Mouse (Mus musculus) heart, postnatal 10 days (tissue): ENCODE results near the gene Mcrip2. TPM values are rescaled to one million over a fixed set of nuclear protein-coding genes. Genes with fewer than 3 reads are reported as not detected.

ENCODE experiments used
- DNase-seq, 2 experiments: peaks; one replicate each; pipeline ENCODE4 v3.0.0; 2021
- intact Hi-C: fragments of 180-260 bp; cut with DNase I; formaldehyde crosslinking; loops from one replicate; pipeline ENCODE4 v1.15.1; 2025
- microRNA-seq, 2 experiments: library from miRNA; unstranded; fragments of <30 nt; microRNA quantifications; one replicate each; pipeline ENCODE4 v1.2.0; 2022
- total RNA-seq, 2 experiments: library from RNA; stranded (reverse); gene quantifications; 2 replicates each; pipeline ENCODE4 v1.2.3; 2021

Mcrip2 gene
- total RNA-seq, 2 experiments from 2014 or later: 191 to 218 TPM

- intact Hi-C loops: no loop called here
- DNase-seq: no peak
These were observed 44.0 kb downstream of the Mcrip2 start for GRCm38 (mm10) chr17:25824362-25825142.

GRCm38 (mm10) chr17:25823452-25823851 lies 45.1 kb downstream of the Mcrip2 start, which contains the start of gene Wdr24:
Wdr24 (plus strand) TSS chr17:25823627.
- peak; percentile 85 to 90 for DNase-seq
- intact Hi-C loops: no loop called here

- intact Hi-C loops: no loop called here
- DNase-seq: no peak
These were observed 49.4 kb downstream of the Mcrip2 start for GRCm38 (mm10) chr17:25818851-25819780.

GRCm38 (mm10) chr17:25817662-25818061 lies 50.9 kb downstream of the Mcrip2 start:
- intact Hi-C loops: no loop called here
- DNase-seq: no peak

Small RNAs within 50 kb of the gene (microRNA-seq; reads per million reads assigned to microRNA genes)
- gene Mir3082: 1.2 to 1.7 reads per million in 2 experiments

Other genes with a start within 250 kb of the Mcrip2 start
- gene Gng13, start 151.6 kb downstream of the Mcrip2 start, total RNA-seq: 1 to 10 TPM in 1 of 2 experiments, under 1 TPM in 1; 0.38 to 1.9 TPM
- 1 to 10 TPM; 4.2 to 5.1 TPM for gene Chtf18, start 141.3 kb downstream of the Mcrip2 start, total RNA-seq
- gene Rpusd1, start 141.1 kb downstream of the Mcrip2 start, total RNA-seq: 1 to 10 TPM; 4.6 to 5.7 TPM
- not detected for gene Mslnl, start 132.7 kb downstream of the Mcrip2 start, total RNA-seq
- gene Msln, start 114.4 kb downstream of the Mcrip2 start, total RNA-seq: 10 to 100 TPM; 38.5 to 40.6 TPM
- 10 to 100 TPM; 43.2 to 49.3 TPM for gene Narfl, start 95.0 kb downstream of the Mcrip2 start, total RNA-seq
- 10 to 100 TPM; 23.8 to 25.7 TPM for gene Haghl, start 83.1 kb downstream of the Mcrip2 start, total RNA-seq
- gene Ccdc78, start 82.2 kb downstream of the Mcrip2 start, total RNA-seq: under 1 TPM in 1 of 2 experiments, not detected in 1; 0.14 TPM
- 10 to 100 TPM; 37.8 to 38.9 TPM for gene Fam173a, start 75.9 kb downstream of the Mcrip2 start, total RNA-seq
- not detected for gene AC134908.4, start 73.1 kb downstream of the Mcrip2 start, total RNA-seq
- 10 to 100 TPM; 59.7 to 60.9 TPM for gene Metrn, start 71.6 kb downstream of the Mcrip2 start, total RNA-seq
- gene Fbxl16, start 59.7 kb downstream of the Mcrip2 start, total RNA-seq: 1 to 10 TPM in 1 of 2 experiments, under 1 TPM in 1; 0.67 to 1.2 TPM
- gene Wdr24, start 45.1 kb downstream of the Mcrip2 start, total RNA-seq: 10 to 100 TPM; 10.1 to 12.2 TPM
- 10 to 100 TPM; 33.7 to 34.5 TPM for gene Jmjd8, start 39.9 kb downstream of the Mcrip2 start, total RNA-seq
- 100 to 1,000 TPM; 123 to 132 TPM for gene Stub1, start 35.4 kb downstream of the Mcrip2 start, total RNA-seq
- gene Rhbdl1, start 31.5 kb downstream of the Mcrip2 start, total RNA-seq: 1 to 10 TPM; 2.2 to 2.6 TPM
- 1 to 10 TPM; 4.2 to 4.7 TPM for gene Gm20683, start 27.0 kb downstream of the Mcrip2 start, total RNA-seq
- 10 to 100 TPM; 80.4 to 86.5 TPM for gene Rhot2, start 23.9 kb downstream of the Mcrip2 start, total RNA-seq
- gene Wdr90, start 7.3 kb downstream of the Mcrip2 start, total RNA-seq: 1 to 10 TPM; 3.9 to 6.2 TPM
- gene Mettl26, start 6.3 kb upstream of the Mcrip2 start, total RNA-seq: 10 to 100 TPM; 15.4 to 15.7 TPM
- under 1 TPM; 0.62 to 0.96 TPM for gene Wfikkn1, start 12.1 kb upstream of the Mcrip2 start, total RNA-seq
- 10 to 100 TPM; 13.4 to 18.8 TPM for gene Rab40c, start 51.0 kb upstream of the Mcrip2 start, total RNA-seq
- 10 to 100 TPM; 76.6 to 78.5 TPM for gene Pigq, start 76.2 kb upstream of the Mcrip2 start, total RNA-seq
- gene Nhlrc4, start 76.2 kb upstream of the Mcrip2 start, total RNA-seq: not detected
- not detected for gene A930017K11Rik, start 83.8 kb upstream of the Mcrip2 start, total RNA-seq
- gene Capn15, start 117.0 kb upstream of the Mcrip2 start, total RNA-seq: 10 to 100 TPM; 12.6 to 13.5 TPM
- gene Rab11fip3, start 200.8 kb upstream of the Mcrip2 start, total RNA-seq: 10 to 100 TPM; 23.4 to 24.1 TPM
- gene Decr2, start 221.6 kb upstream of the Mcrip2 start, total RNA-seq: 10 to 100 TPM; 14.4 to 16.7 TPM
- gene Nme4, start 226.8 kb upstream of the Mcrip2 start, total RNA-seq: 1 to 10 TPM; 3.6 to 5.2 TPM
- 1 to 10 TPM; 1.9 to 2.2 TPM for gene Tmem8, start 244.5 kb upstream of the Mcrip2 start, total RNA-seq